Mouse (Mus musculus) kidney, embryonic 14.5 days (tissue): ENCODE data around the gene Mfsd2a. TPM values are rescaled to one million over a fixed set of nuclear protein-coding genes. Genes with fewer than 3 reads are reported as not detected.

Experiments used
- ATAC-seq: fragments of 200-750 bp; cut with Nextera tagmentation; 2 replicates; pipeline ENCODE4 v1.8.0; 2017; ENCODE audit warnings: moderate number of reproducible peaks, mild to moderate bottlenecking, moderate TSS enrichment, moderate library complexity; ENCODE audit not compliant: low FRiP score, low TSS enrichment
- H3K27ac ChIP-seq: fragments of 300-500 bp; sonication (generic); 2 replicates; pipeline ENCODE4 v1.5.1; 2014; ENCODE audit warnings: low read depth, mild to moderate bottlenecking, low read length, moderate library complexity, mixed read lengths
- H3K27me3 ChIP-seq: fragments of 300-500 bp; sonication (generic); 2 replicates; pipeline ENCODE4 v1.6.1; 2014; ENCODE audit warnings: mild to moderate bottlenecking, low read length; ENCODE audit not compliant: control insufficient read depth, insufficient read depth
- H3K36me3 ChIP-seq: fragments of 300-500 bp; sonication (generic); 2 replicates; pipeline ENCODE4 v1.6.1; 2014; ENCODE audit warnings: low read length, mixed read lengths; ENCODE audit not compliant: control insufficient read depth, insufficient read depth
- H3K4me1 ChIP-seq: fragments of 300-500 bp; sonication (generic); 2 replicates; pipeline ENCODE4 v1.6.1; 2014; ENCODE audit warnings: low read length, mixed read lengths; ENCODE audit not compliant: control insufficient read depth, insufficient read depth
- H3K4me2 ChIP-seq: fragments of 300-500 bp; sonication (generic); replicated peaks from 2 replicates; pipeline ENCODE4 v1.6.1; 2014; ENCODE audit warnings: low read depth, mild to moderate bottlenecking, low read length
- H3K4me3 ChIP-seq: fragments of 300-500 bp; sonication (generic); 2 replicates; pipeline ENCODE4 v1.5.1; 2014; ENCODE audit warnings: mild to moderate bottlenecking, low read length
- H3K9ac ChIP-seq: fragments of 300-500 bp; sonication (generic); 2 replicates; pipeline ENCODE4 v1.6.1; 2014; ENCODE audit warnings: low read depth, mild to moderate bottlenecking, low read length, moderate library complexity
- H3K9me3 ChIP-seq: fragments of 300-500 bp; sonication (generic); 2 replicates; pipeline ENCODE4 v1.6.1; 2016; ENCODE audit warnings: low read length; ENCODE audit not compliant: control insufficient read depth
- WGBS: fragments of 180-500 bp; shearing (Covaris S2); extraction: QIAGEN DNeasy Blood & Tissue Kit; methylation state at CpG from one replicate; pipeline ENCODE4 v1.1.7; 2014; 5-methylcytosine and 5-hydroxymethylcytosine counted together
- polyA plus RNA-seq: library from polyadenylated mRNA; unstranded; fragments of >200 nt; fragmentation: Nextera tagmentation; extraction: Ambion mirVana; gene quantifications from 2 replicates; pipeline ENCODE4 v1.2.1, GENCODE M21; 2014

The Mfsd2a gene
- polyA plus RNA-seq, 1 experiment from 2014 or later = 3.4 TPM

DNA sequence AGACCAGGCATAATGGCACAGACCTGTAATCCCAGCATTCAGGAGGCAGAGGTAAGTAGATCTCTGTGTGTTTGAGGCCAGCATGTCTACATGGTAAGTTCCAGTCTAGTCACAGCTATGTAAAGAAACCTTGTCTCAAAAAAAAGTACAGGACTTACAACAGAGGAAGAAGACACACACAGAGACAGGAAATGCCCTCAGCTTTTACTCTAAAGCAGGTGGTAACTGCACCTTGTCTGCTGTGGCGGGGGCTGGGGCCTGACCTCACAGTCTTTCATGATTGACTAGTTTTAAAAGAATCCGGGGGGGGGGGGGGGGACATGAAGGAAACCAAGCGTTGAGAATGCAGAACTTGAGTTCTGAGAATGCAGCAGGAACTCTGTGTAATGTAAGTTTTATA is 27.1 kb downstream of the Mfsd2a start:
- H3K9ac ChIP-seq = no peak overlapping the region
- no peak overlapping the region for H3K27ac ChIP-seq
- H3K9me3 ChIP-seq = no peaks in the 10 kb centered on the region
- H3K27me3 ChIP-seq = no peaks in the 10 kb centered on the region
- 17% methylated on average over 3 of the region's 3 CpGs for WGBS
- no peak overlapping the region for H3K4me2 ChIP-seq
- no peak overlapping the region for H3K4me3 ChIP-seq
- no peak for ATAC-seq
- 0 out of 2 replicates have a peak, but pooled peaks cover 3% of the 10 kb centered on the region for H3K4me1 ChIP-seq
- H3K36me3 ChIP-seq = no peaks in the 10 kb centered on the region

GRCm38 (mm10) chr4:122933051-122933591 is 27.9 kb downstream of the Mfsd2a start:
- Histone ChIP-seq H3K27ac (no peak overlapping the region), H3K27me3 (no peaks in the 10 kb centered on the region), H3K4me3 (no peak overlapping the region), H3K4me2 (no peak overlapping the region), H3K9me3 (no peaks in the 10 kb centered on the region), H3K4me1 (0 out of 2 replicates have a peak, but pooled peaks cover 3% of the 10 kb centered on the region), H3K36me3 (no peaks in the 10 kb centered on the region), H3K9ac (no peak overlapping the region)
- 76% methylated on average over 3 of the region's 3 CpGs for WGBS
- ATAC-seq = no peak

GRCm38 (mm10) chr4:122932239-122932978 is 28.6 kb downstream of the Mfsd2a start:
- Histone ChIP-seq H3K9me3 (no peaks in the 10 kb centered on the region), H3K27me3 (no peaks in the 10 kb centered on the region)
- 78% methylated on average over 8 of the region's 8 CpGs for WGBS

DNA sequence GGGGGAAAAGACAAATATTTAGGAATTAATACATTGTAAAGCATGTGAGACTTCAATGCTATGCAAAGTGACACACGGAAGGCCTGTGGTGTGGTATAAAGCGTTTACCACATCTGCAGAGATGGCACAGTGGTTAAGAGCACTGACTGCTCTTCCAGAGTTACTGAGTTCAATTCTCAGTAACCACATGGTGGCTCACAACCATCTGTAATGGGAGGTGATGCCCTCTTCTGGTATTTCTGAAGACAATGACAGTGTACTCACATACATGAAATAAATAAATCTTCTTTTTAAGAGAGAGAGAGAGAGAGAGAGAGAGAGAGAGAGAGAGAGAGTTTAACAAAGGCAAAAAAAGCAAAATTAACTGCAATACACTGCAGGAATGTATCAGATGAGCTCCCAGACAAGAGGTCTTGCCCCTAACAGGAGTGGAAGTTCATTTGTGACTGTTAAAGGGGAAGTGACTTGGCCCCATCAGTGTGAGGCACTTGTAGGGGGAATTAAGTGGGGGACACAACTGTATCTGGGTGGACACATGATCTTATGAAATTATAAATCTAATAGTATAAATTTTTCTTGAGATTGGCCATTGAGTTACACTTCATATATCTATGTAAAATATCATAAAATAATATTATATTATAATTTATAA is 29.9 kb downstream of the Mfsd2a start:
- ATAC-seq = no peak
- Histone ChIP-seq H3K4me2 (no peak overlapping the region), H3K9ac (no peak overlapping the region), H3K4me1 (0 out of 2 replicates have a peak, but pooled peaks cover 3% of the 10 kb centered on the region), H3K9me3 (no peaks in the 10 kb centered on the region), H3K4me3 (no peak overlapping the region), H3K36me3 (no peaks in the 10 kb centered on the region), H3K27me3 (no peaks in the 10 kb centered on the region), H3K27ac (no peak overlapping the region)
- 86% methylated on average over 2 of the region's 2 CpGs for WGBS

More at GRCm38 (mm10) chr4:122932239-122932978, 28.6 kb downstream of the Mfsd2a start:
- no peak for ATAC-seq
- Histone ChIP-seq H3K27ac (no peak overlapping the region), H3K9ac (no peak overlapping the region), H3K4me2 (no peak overlapping the region), H3K36me3 (no peaks in the 10 kb centered on the region), H3K4me1 (0 out of 2 replicates have a peak, but pooled peaks cover 3% of the 10 kb centered on the region), H3K4me3 (no peak overlapping the region)

- no peak overlapping the region for H3K9ac ChIP-seq
- 79% methylated on average over 15 of the region's 15 CpGs for WGBS
- H3K4me2 ChIP-seq = no peak overlapping the region
- H3K27ac ChIP-seq = no peak overlapping the region
- no peaks in the 10 kb centered on the region for H3K36me3 ChIP-seq
- ATAC-seq = peak; percentile 64; the same call in 1 of the 2 replicates
- H3K27me3 ChIP-seq = no peaks in the 10 kb centered on the region
- no peaks in the 10 kb centered on the region for H3K9me3 ChIP-seq
- no peaks in the 10 kb centered on the region for H3K4me1 ChIP-seq
- H3K4me3 ChIP-seq = no peak overlapping the region
Measured at GRCm38 (mm10) chr4:122923392-122924344, 37.3 kb downstream of the Mfsd2a start.

- H3K27ac ChIP-seq = no peak overlapping the region
- WGBS = 39% methylated on average over 1 of the region's 1 CpGs
- no peaks in the 10 kb centered on the region for H3K9me3 ChIP-seq
- no peak overlapping the region for H3K4me2 ChIP-seq
- no peaks in the 10 kb centered on the region for H3K27me3 ChIP-seq
- H3K36me3 ChIP-seq = no peaks in the 10 kb centered on the region
- no peak overlapping the region for H3K4me3 ChIP-seq
- ATAC-seq = no peak
- H3K4me1 ChIP-seq = no peaks in the 10 kb centered on the region
- no peak overlapping the region for H3K9ac ChIP-seq
Measured at GRCm38 (mm10) chr4:122922841-122923240, 38.1 kb downstream of the Mfsd2a start.

DNA sequence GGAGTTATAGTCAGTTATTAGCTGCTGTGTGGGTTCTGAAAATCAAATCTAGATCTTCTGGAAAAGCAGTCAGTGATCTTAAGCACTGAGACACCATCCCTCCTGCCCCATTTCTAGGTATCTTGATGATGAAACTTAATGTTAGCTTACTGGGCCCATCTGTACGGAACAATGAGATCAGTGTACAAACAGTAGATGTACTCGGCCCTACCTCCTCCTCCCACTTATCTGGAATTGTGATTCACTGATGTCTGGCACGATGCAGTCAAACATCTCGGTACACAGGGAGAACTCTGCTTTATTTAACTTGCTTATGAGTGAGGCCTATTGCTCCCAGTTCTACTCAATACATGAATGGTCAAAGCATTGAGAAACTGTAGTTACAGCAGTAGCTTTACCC is 45.0 kb downstream of the Mfsd2a start:
- Histone ChIP-seq H3K4me3 (no peak overlapping the region), H3K27me3 (no peaks in the 10 kb centered on the region), H3K4me1 (no peaks in the 10 kb centered on the region), H3K4me2 (no peak overlapping the region), H3K36me3 (no peaks in the 10 kb centered on the region), H3K9ac (no peak overlapping the region), H3K9me3 (0 out of 2 replicates have a peak, but pooled peaks cover 3% of the 10 kb centered on the region), H3K27ac (no peak overlapping the region)
- ATAC-seq = no peak
- WGBS = 76% methylated on average over 4 of the region's 4 CpGs

- H3K36me3 ChIP-seq = no peaks in the 10 kb centered on the region
- no peaks in the 10 kb centered on the region for H3K4me1 ChIP-seq
- no peaks in the 10 kb centered on the region for H3K27me3 ChIP-seq
- no peak overlapping the region for H3K27ac ChIP-seq
- H3K9me3 ChIP-seq = 0 out of 2 replicates have a peak, but pooled peaks cover 3% of the 10 kb centered on the region
- no peak overlapping the region for H3K9ac ChIP-seq
- H3K4me3 ChIP-seq = no peak overlapping the region
- H3K4me2 ChIP-seq = no peak overlapping the region
- WGBS = 80% methylated on average over 7 of the region's 7 CpGs
- no peak for ATAC-seq
Measured at GRCm38 (mm10) chr4:122914186-122914585, 46.8 kb downstream of the Mfsd2a start.
